Mouse (Mus musculus) embryonic facial prominence, embryonic 11.5 days (tissue): ENCODE results near the gene Gc. TPM values are rescaled to one million over a fixed set of nuclear protein-coding genes. Genes with fewer than 3 reads are reported as not detected.

Experiments
- ATAC-seq: fragments of 200-750 bp; cut with Nextera tagmentation; replicated peaks from 2 replicates; pipeline ENCODE4 v1.8.0; 2017; ENCODE audit warnings: low read depth; ENCODE audit not compliant: insufficient number of reproducible peaks, low FRiP score, low TSS enrichment
- DNase-seq: peaks from one replicate; pipeline ENCODE4 v3.0.0-alpha.2; 2015; ENCODE audit warnings: low spot score
- H3K27ac ChIP-seq: fragments of 300-500 bp; sonication (generic); replicated peaks from 2 replicates; pipeline ENCODE4 v1.5.1; 2014; ENCODE audit warnings: mild to moderate bottlenecking, low read depth, low read length, control low read depth
- H3K27me3 ChIP-seq: fragments of 300-500 bp; sonication (generic); 2 replicates; pipeline ENCODE4 v1.6.1; 2014; ENCODE audit warnings: mild to moderate bottlenecking, low read length, moderate library complexity, mixed read lengths; ENCODE audit not compliant: control insufficient read depth, insufficient read depth
- H3K36me3 ChIP-seq: fragments of 300-500 bp; sonication (generic); replicated peaks from 2 replicates; pipeline ENCODE4 v1.6.1; 2014; ENCODE audit warnings: low read depth, mild to moderate bottlenecking, low read length, moderate library complexity, mixed read lengths; ENCODE audit not compliant: control insufficient read depth, insufficient read depth
- H3K4me1 ChIP-seq: fragments of 300-500 bp; sonication (generic); 2 replicates; pipeline ENCODE4 v1.6.1; 2014; ENCODE audit warnings: low read length, mixed read lengths; ENCODE audit not compliant: control insufficient read depth, insufficient read depth
- H3K4me2 ChIP-seq: fragments of 300-500 bp; sonication (generic); 2 replicates; pipeline ENCODE4 v1.6.1; 2014; ENCODE audit warnings: low read depth, mild to moderate bottlenecking, control low read depth, low read length, moderate library complexity
- H3K4me3 ChIP-seq: fragments of 300-500 bp; sonication (generic); 2 replicates; pipeline ENCODE4 v1.5.1; 2014; ENCODE audit warnings: low read depth, low read length, control low read depth
- H3K9ac ChIP-seq: fragments of 300-500 bp; sonication (generic); replicated peaks from 2 replicates; pipeline ENCODE4 v1.6.1; 2014; ENCODE audit warnings: mild to moderate bottlenecking, control low read depth, low read length
- H3K9me3 ChIP-seq: fragments of 300-500 bp; sonication (generic); replicated peaks from 2 replicates; pipeline ENCODE4 v1.6.1; 2016; ENCODE audit warnings: mild to moderate bottlenecking, low read length, inconsistent platforms, mixed read lengths; ENCODE audit not compliant: control insufficient read depth
- WGBS: fragments of 180-500 bp; shearing (Covaris S2); extraction: QIAGEN DNeasy Blood & Tissue Kit; methylation state at CpG from one replicate; pipeline ENCODE4 v1.1.7; 2014; 5-methylcytosine and 5-hydroxymethylcytosine counted together
- polyA plus RNA-seq: library from polyadenylated mRNA; unstranded; fragments of >200 nt; fragmentation: Nextera tagmentation; extraction: Ambion mirVana; gene quantifications from 2 replicates; pipeline ENCODE4 v1.2.1, GENCODE M21; 2014

The Gc gene
- not detected in 2 replicates for polyA plus RNA-seq

DNA sequence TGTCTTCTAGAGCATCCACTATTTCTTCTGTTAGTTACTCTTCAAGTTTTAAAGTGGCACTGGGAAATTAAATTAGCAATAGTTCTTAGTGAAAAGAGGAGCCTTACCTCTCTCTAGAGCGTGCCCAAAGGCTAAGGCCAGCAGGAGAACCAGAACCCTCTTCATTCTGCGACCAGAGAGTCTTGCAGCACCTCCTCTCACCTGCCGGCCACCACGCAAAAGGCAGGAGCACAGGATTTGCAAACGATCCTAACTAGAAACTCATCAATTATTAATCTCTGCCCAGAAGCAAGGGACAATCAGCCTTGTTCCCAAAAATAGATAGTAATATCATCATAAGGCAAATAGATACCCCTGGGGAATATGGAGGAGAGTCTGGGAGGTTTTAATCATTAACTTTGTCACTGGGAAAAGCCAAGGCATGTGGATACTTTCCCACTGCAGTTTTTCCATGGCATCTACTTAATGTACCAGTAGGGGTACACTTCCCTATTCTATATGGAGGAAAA lies at the start of gene Gc:
Gene Gc (minus strand): TSS at position 345 of the 509 bp plus-strand sequence.
- ATAC-seq (no peak), DNase-seq (no peak)
- 73% methylated on average over 5 of the region's 5 CpGs for WGBS
- H3K4me2 ChIP-seq, result no peak within 1 kb of the TSS
- H3K27ac ChIP-seq, result no peak within 1 kb of the TSS
- no peak within 1 kb of the TSS for H3K9ac ChIP-seq
- H3K4me3 ChIP-seq, result no peak within 1 kb of the TSS
- no peaks in the 10 kb centered on the region for H3K36me3 ChIP-seq
- no peaks in the 10 kb centered on the region for H3K9me3 ChIP-seq
- no peaks in the 10 kb centered on the region for H3K4me1 ChIP-seq
- no peaks in the 10 kb centered on the region for H3K27me3 ChIP-seq

DNA sequence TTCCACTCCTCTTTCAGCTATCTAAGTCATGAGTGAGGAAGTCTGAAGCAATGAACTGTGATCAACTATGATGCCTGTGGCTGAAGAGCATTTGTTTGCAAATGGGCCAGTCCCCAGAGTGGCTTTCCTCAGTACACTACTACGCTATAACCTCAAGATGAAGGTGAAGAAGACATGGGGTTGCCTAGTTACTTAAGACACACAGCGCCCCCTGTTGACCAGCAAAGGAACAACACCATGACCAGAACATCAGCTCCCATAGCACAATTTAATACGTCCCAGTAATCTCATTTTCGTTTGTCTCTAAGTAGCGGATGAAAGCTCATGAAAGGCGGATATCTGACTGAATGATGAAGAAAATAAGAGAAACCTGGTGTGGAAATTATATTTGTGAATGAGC lies 42.5 kb upstream of the Gc start:
- WGBS, result 59% methylated on average over 6 of the region's 6 CpGs
- no peak overlapping the region for H3K4me2 ChIP-seq
- no peak overlapping the region for H3K4me3 ChIP-seq
- H3K36me3 ChIP-seq, result no peaks in the 10 kb centered on the region
- H3K9ac ChIP-seq, result no peak overlapping the region
- ATAC-seq (no peak), DNase-seq (peak; percentile 23)
- H3K27ac ChIP-seq, result no peak overlapping the region
- H3K4me1 ChIP-seq, result no peaks in the 10 kb centered on the region
- H3K9me3 ChIP-seq, result no peaks in the 10 kb centered on the region
- H3K27me3 ChIP-seq, result no peaks in the 10 kb centered on the region

GRCm38 (mm10) chr5:89492560-89492959 lies 34.9 kb upstream of the Gc start:
- Histone ChIP-seq H3K4me2 (no peak overlapping the region), H3K4me1 (no peaks in the 10 kb centered on the region), H3K9me3 (no peaks in the 10 kb centered on the region), H3K27ac (no peak overlapping the region), H3K36me3 (no peaks in the 10 kb centered on the region), H3K27me3 (no peaks in the 10 kb centered on the region), H3K9ac (no peak overlapping the region), H3K4me3 (no peak overlapping the region)
- 88% methylated on average over 1 of the region's 1 CpGs for WGBS
- ATAC-seq, result no peak
- no peak for DNase-seq

DNA sequence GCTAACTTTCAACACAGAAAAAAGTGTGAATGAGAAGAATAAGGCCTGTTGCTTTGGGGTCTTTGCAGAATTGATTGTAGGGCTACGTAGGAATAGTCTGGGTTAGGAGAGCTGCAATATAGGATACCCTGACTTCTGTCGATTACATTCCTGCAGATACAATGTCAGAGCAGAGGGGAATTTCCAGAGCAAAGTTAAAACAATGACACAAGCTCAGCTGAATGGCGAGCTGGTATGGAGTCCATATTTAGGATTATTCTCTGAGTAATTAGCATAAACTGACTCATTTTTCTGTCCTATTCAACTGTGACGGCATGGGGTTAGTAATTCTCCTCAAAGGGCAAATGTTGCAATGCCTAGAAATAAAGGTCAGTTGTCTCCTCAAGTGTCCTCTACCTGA lies 12.8 kb upstream of the Gc start:
- no peak overlapping the region for H3K27ac ChIP-seq
- H3K36me3 ChIP-seq, result no peaks in the 10 kb centered on the region
- no peaks in the 10 kb centered on the region for H3K9me3 ChIP-seq
- no peak overlapping the region for H3K4me3 ChIP-seq
- H3K9ac ChIP-seq, result no peak overlapping the region
- DNase-seq, result no peak
- no peak overlapping the region for H3K4me2 ChIP-seq
- no peaks in the 10 kb centered on the region for H3K27me3 ChIP-seq
- no peak for ATAC-seq
- 84% methylated on average over 4 of the region's 4 CpGs for WGBS
- no peaks in the 10 kb centered on the region for H3K4me1 ChIP-seq

DNA sequence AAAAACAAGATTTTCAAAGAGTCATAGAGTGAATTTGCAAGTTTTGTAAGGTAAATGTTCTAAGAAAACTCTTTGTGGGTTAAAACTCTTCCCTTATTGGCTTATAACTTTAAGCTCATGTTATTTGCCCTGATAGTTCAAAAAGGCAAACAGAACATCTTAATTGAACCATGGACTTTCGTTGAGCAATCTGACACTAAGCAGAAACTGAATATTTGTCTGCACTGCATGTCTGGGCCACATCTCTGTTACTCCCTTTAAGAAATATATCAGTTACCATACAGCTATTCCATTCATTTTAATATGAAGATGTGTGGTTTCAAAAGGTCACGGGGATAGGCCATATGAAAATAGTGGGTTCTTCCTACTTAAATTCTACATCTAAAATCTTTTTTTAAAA lies 10.2 kb upstream of the Gc start:
- no peak overlapping the region for H3K9ac ChIP-seq
- no peaks in the 10 kb centered on the region for H3K27me3 ChIP-seq
- H3K4me3 ChIP-seq, result no peak overlapping the region
- H3K9me3 ChIP-seq, result no peaks in the 10 kb centered on the region
- H3K27ac ChIP-seq, result no peak overlapping the region
- DNase-seq, result no peak
- ATAC-seq, result no peak
- H3K4me2 ChIP-seq, result no peak overlapping the region
- 76% methylated on average over 2 of the region's 2 CpGs for WGBS
- H3K4me1 ChIP-seq, result no peaks in the 10 kb centered on the region
- no peaks in the 10 kb centered on the region for H3K36me3 ChIP-seq

GRCm38 (mm10) chr5:89467045-89467444 lies 9.3 kb upstream of the Gc start:
- ATAC-seq, result no peak
- Histone ChIP-seq H3K36me3 (no peaks in the 10 kb centered on the region), H3K4me3 (no peak overlapping the region), H3K27me3 (no peaks in the 10 kb centered on the region), H3K9me3 (no peaks in the 10 kb centered on the region), H3K4me2 (no peak overlapping the region), H3K27ac (no peak overlapping the region), H3K4me1 (no peaks in the 10 kb centered on the region), H3K9ac (no peak overlapping the region)
- DNase-seq, result no peak
- WGBS, result 73% methylated on average over 1 of the region's 1 CpGs

- Histone ChIP-seq H3K4me3 (no peak overlapping the region), H3K9me3 (no peaks in the 10 kb centered on the region), H3K36me3 (no peaks in the 10 kb centered on the region), H3K9ac (no peak overlapping the region), H3K27me3 (no peaks in the 10 kb centered on the region), H3K4me2 (no peak overlapping the region), H3K27ac (no peak overlapping the region), H3K4me1 (no peaks in the 10 kb centered on the region)
- no peak for ATAC-seq
- DNase-seq, result no peak
Measured at GRCm38 (mm10) chr5:89466275-89466674, 8.6 kb upstream of the Gc start.

- ATAC-seq (no peak), DNase-seq (no peak)
- H3K4me1 ChIP-seq, result no peaks in the 10 kb centered on the region
- H3K36me3 ChIP-seq, result no peaks in the 10 kb centered on the region
- no peak overlapping the region for H3K4me2 ChIP-seq
- H3K9me3 ChIP-seq, result no peaks in the 10 kb centered on the region
- H3K27me3 ChIP-seq, result no peaks in the 10 kb centered on the region
- no peak overlapping the region for H3K4me3 ChIP-seq
- 88% methylated on average over 4 of the region's 4 CpGs for WGBS
- no peak overlapping the region for H3K27ac ChIP-seq
- H3K9ac ChIP-seq, result no peak overlapping the region
Measured at GRCm38 (mm10) chr5:89461817-89462216, 4.1 kb upstream of the Gc start.
